Comparison of ENCODE assay signal across 20 mouse cellular contexts in genomic region chr12:25895691-25896090, GRCm38 (mm10).
DNase-seq lines count a peak whose midpoint lies in the region; ATAC-seq and TF ChIP-seq lines count a peak whose summit lies in the region.
"Had no signal": no experiment of that assay in that cellular context is flagged by ENCODE, and none has a peak within 500 bp of the region (broad histone marks: within the 10 kb centered on the region; RNA-seq: fewer than 3 reads in every experiment).

No protein-coding gene starts in this region.

- TF ChIP-seq CTCF in CH12.LX (conservative IDR thresholded peaks at IDR 0.05 in 1 of 2, IDR thresholded peaks at IDR 0.05 in 1 of 2; ENCODE audit: low read depth in 2 of 2, low read length in 2 of 2), result no peak

- H3K27ac ChIP-seq in CH12.LX (ENCODE audit: insufficient read depth, low read depth) (no peak overlapping the region), ES-E14 (ENCODE audit: insufficient read depth, low read depth, low read length, poor library complexity, severe bottlenecking) (no peak overlapping the region)
- no peak overlapping the region for H3K27ac ChIP-seq in forebrain, embryonic 13.5 days

- H3K27me3 ChIP-seq in CH12.LX (replicated peaks), result no peaks in the 10 kb centered on the region
- no peaks in the 10 kb centered on the region for H3K27me3 ChIP-seq in forebrain, embryonic 13.5 days

- in situ Hi-C loops in CH12.LX (cut with MboI; ENCODE audit: low pct_ligation_motif_present, low pct_unique_long_range_greater_than_20kb, low sequenced_read_pairs), result no loop called here
- in situ Hi-C loops in ES-E14 (cut with MboI; ENCODE audit: low sequenced_read_pairs in 2 of 2, unreplicated experiment in 2 of 2), result no loop called here

- TF ChIP-seq EP300 in CH12.LX (IDR thresholded peaks at IDR 0.05; ENCODE audit: low read length), result no peak

- dilution Hi-C loops in CH12.LX (cut with MboI; ENCODE audit: extremely low pct_ligation_motif_present, extremely low pct_unique_long_range_greater_than_20kb, low sequenced_read_pairs), result no loop called here

- TF ChIP-seq RAD21 in CH12.LX (IDR thresholded peaks at IDR 0.05; ENCODE audit: low read depth, low read length), result no peak

- no peak overlapping the region for H3K4me3 ChIP-seq in CH12.LX (replicated peaks in 1 of 3; ENCODE audit: low read depth in 2 of 3, low read length in 2 of 3, poor library complexity in 1 of 3)
- no peak overlapping the region for H3K4me3 ChIP-seq in ES-E14 (ENCODE audit: insufficient read depth in 1 of 2, low read depth in 1 of 2, low read length in 2 of 2, poor library complexity in 1 of 2, severe bottlenecking in 1 of 2)
- H3K4me3 ChIP-seq in forebrain, embryonic 13.5 days, result no peak overlapping the region

- no peak for ATAC-seq in forebrain, embryonic 13.5 days
- ATAC-seq in erythroblast, adult 5-6 weeks (replicated peaks; ENCODE audit: low FRiP score, poor library complexity, severe bottlenecking), result no peak
- ATAC-seq: activated CD4-positive, CD25-positive, alpha-beta regulatory T cell, adult 4 months; CD4-positive, CD25-positive, alpha-beta regulatory T cell, adult 4 months; Patski had no signal

- H3K4me1 ChIP-seq in CH12.LX (ENCODE audit: control insufficient read depth in 1 of 2, insufficient read depth in 2 of 2), result no peaks in the 10 kb centered on the region
- peaks cover 0 to 3% of the 10 kb centered on the region in 2 experiments; a peak in 1 of 4 replicates for H3K4me1 ChIP-seq in ES-E14 (ENCODE audit: control insufficient read depth in 2 of 2, insufficient read depth in 2 of 2, low read length in 2 of 2, poor library complexity in 1 of 2)
- H3K4me1 ChIP-seq in forebrain, embryonic 13.5 days, result peaks cover 9% of the 10 kb centered on the region; the same call in 1 of the 2 replicates

- no peak for TF ChIP-seq POLR2A in CH12.LX (IDR thresholded peaks at IDR 0.05; ENCODE audit: low read depth, low read length)

- H3K4me2 ChIP-seq in CH12.LX (ENCODE audit: insufficient read depth, low read depth, poor library complexity, severe bottlenecking), result no peak overlapping the region
- no peak overlapping the region for H3K4me2 ChIP-seq in forebrain, embryonic 13.5 days

- H3K9me3 ChIP-seq in CH12.LX (replicated peaks; ENCODE audit: low read length) (no peaks in the 10 kb centered on the region), ES-E14 (ENCODE audit: control insufficient read depth, insufficient read depth, low read depth, low read length) (no peaks in the 10 kb centered on the region)
- no peaks in the 10 kb centered on the region for H3K9me3 ChIP-seq in forebrain, embryonic 13.5 days (replicated peaks)

- H3K79me2 ChIP-seq in CH12.LX (replicated peaks; ENCODE audit: control insufficient read depth, extremely low read depth, insufficient read depth, poor library complexity, severe bottlenecking), result no peaks in the 10 kb centered on the region

- no peak overlapping the region for H3K9ac ChIP-seq in CH12.LX (ENCODE audit: insufficient read depth, low read depth)
- H3K9ac ChIP-seq in ES-E14 (ENCODE audit: insufficient read depth, low read depth, low read length, poor library complexity, severe bottlenecking), result no peak overlapping the region
- no peak overlapping the region for H3K9ac ChIP-seq in forebrain, embryonic 13.5 days

- H3K36me3 ChIP-seq in CH12.LX (replicated peaks in 1 of 2; ENCODE audit: control insufficient read depth in 1 of 2, insufficient read depth in 1 of 2, low read length in 1 of 2), result no peaks in the 10 kb centered on the region
- no peaks in the 10 kb centered on the region for H3K36me3 ChIP-seq in ES-E14 (ENCODE audit: control insufficient read depth, insufficient read depth, low read length, poor library complexity, severe bottlenecking)
- no peaks in the 10 kb centered on the region for H3K36me3 ChIP-seq in forebrain, embryonic 13.5 days (ENCODE audit: poor library complexity, severe bottlenecking)
- H3K36me3 ChIP-seq: G1E had no signal

- DNase-seq in CH12.LX (ENCODE audit: extremely low read depth), result no peak
- no peak for DNase-seq in ES-E14 (ENCODE audit: low read depth, low spot score)
- DNase-seq: adrenal gland, adult 2 months; adrenal gland, adult 8-10 months; adrenal gland, postnatal 10 days; adrenal gland, postnatal 14 days; adrenal gland, postnatal 25 days; adrenal gland, postnatal 36 days; B cell, adult 2 months; cerebellum, adult 11 months; cerebellum, adult 11-12 months; cerebellum, adult 18-20 months; cerebellum, adult 2 months; cerebellum, adult 8-10 months had no signal

- 63% methylated on average over 1 of the region's 1 CpGs for WGBS in forebrain, embryonic 13.5 days

TF ChIP-seq in CH12.LX, 34 proteins besides CTCF, POLR2A, EP300 and RAD21:
- TF ChIP-seq MAFK (IDR thresholded peaks at IDR 0.05; ENCODE audit: insufficient replicate concordance, low read length) (peak; percentile 64), MAZ (IDR thresholded peaks at IDR 0.05; ENCODE audit: low read depth, low read length) (no peak)

TF ChIP-seq in ES-E14, 5 proteins besides CTCF, POLR2A, EP300 and RAD21:
- TF ChIP-seq MAFK (IDR thresholded peaks at IDR 0.05; ENCODE audit: insufficient read depth, low read depth, low read length), result peak; percentile 80
- TF ChIP-seq ZNF384 (IDR thresholded peaks at IDR 0.05; ENCODE audit: low read depth, low read length), result no peak
- no peak for TF ChIP-seq CHD2 (IDR thresholded peaks at IDR 0.05; ENCODE audit: low read depth, low read length)
- no peak for TF ChIP-seq ZC3H11A (IDR thresholded peaks at IDR 0.05; ENCODE audit: borderline replicate concordance, low read depth, low read length)
- no peak for TF ChIP-seq HCFC1 (IDR thresholded peaks at IDR 0.05; ENCODE audit: borderline replicate concordance, insufficient read depth, low read length)
